Mouse (Mus musculus) lung, embryonic 14.5 days (tissue): ENCODE results near the gene Slc9a5. TPM values are rescaled to one million over a fixed set of nuclear protein-coding genes. Genes with fewer than 3 reads are reported as not detected.
A peak's percentile ranks its signal among the peaks of the same experiment; 100 is the strongest.

Source experiments
- ATAC-seq: fragments of 200-750 bp; cut with Nextera tagmentation; 2 replicates; pipeline ENCODE4 v1.8.0; 2017; ENCODE audit warnings: mild to moderate bottlenecking, moderate TSS enrichment, moderate library complexity; ENCODE audit not compliant: insufficient read depth
- DNase-seq: peaks from one replicate; pipeline ENCODE4 v3.0.0-alpha.2; 2015
- H3K27ac ChIP-seq: fragments of 300-500 bp; sonication (generic); 2 replicates; pipeline ENCODE4 v1.5.1; 2014; ENCODE audit warnings: low read depth, mild to moderate bottlenecking, moderate library complexity
- H3K27me3 ChIP-seq: fragments of 300-500 bp; sonication (generic); 2 replicates; pipeline ENCODE4 v1.6.1; 2014; ENCODE audit warnings: low read length, control low read depth; ENCODE audit not compliant: insufficient read depth
- H3K36me3 ChIP-seq: fragments of 300-500 bp; sonication (generic); 2 replicates; pipeline ENCODE4 v1.6.1; 2014; ENCODE audit warnings: control low read depth; ENCODE audit not compliant: insufficient read depth
- H3K4me1 ChIP-seq: fragments of 300-500 bp; sonication (generic); 2 replicates; pipeline ENCODE4 v1.6.1; 2014; ENCODE audit warnings: antibody characterized with exemption, control low read depth; ENCODE audit not compliant: insufficient read depth
- H3K4me2 ChIP-seq: fragments of 300-500 bp; sonication (generic); 2 replicates; pipeline ENCODE4 v1.6.1; 2014; ENCODE audit warnings: mild to moderate bottlenecking
- H3K4me3 ChIP-seq: fragments of 300-500 bp; sonication (generic); 2 replicates; pipeline ENCODE4 v1.5.1; 2014; ENCODE audit warnings: low read depth, low read length
- H3K9ac ChIP-seq: fragments of 300-500 bp; sonication (generic); 2 replicates; pipeline ENCODE4 v1.6.1; 2014
- H3K9me3 ChIP-seq: fragments of 300-500 bp; sonication (generic); 2 replicates; pipeline ENCODE4 v1.6.1; 2016; ENCODE audit warnings: low read depth, low read length, control low read depth
- CTCF ChIP-seq: IDR thresholded peaks from 2 replicates; pipeline ENCODE4 v1.5.1; 2016; ENCODE audit warnings: antibody characterized with exemption, low read depth
- WGBS: fragments of 180-500 bp; shearing (Covaris S2); extraction: QIAGEN DNeasy Blood & Tissue Kit; methylation state at CpG from one replicate; pipeline ENCODE4 v1.1.7; 2014; 5-methylcytosine and 5-hydroxymethylcytosine counted together
- microRNA counts: library from miRNA; unstranded; fragments of <30 nt; microRNA quantifications from one replicate; lab custom pipeline; 2016
- microRNA-seq: library from miRNA; unstranded; fragments of <30 nt; microRNA quantifications from one replicate; pipeline ENCODE4, GENCODE M21; 2016; ENCODE audit warnings: borderline number of aligned reads
- polyA plus RNA-seq: library from polyadenylated mRNA; unstranded; fragments of >200 nt; fragmentation: Nextera tagmentation; extraction: Ambion mirVana; gene quantifications from 2 replicates; pipeline ENCODE4 v1.2.1, GENCODE M21; 2014

Slc9a5 gene
- polyA plus RNA-seq, 1 experiment from 2014 or later: 10.9 TPM

GRCm38 (mm10) chr8:105406416-105406815 lies 57.8 kb downstream of the Slc9a5 start:
- peaks cover 6% of the 10 kb centered on the region; the same call in 1 of the 2 replicates for H3K4me1 ChIP-seq
- no peaks in the 10 kb centered on the region for H3K36me3 ChIP-seq
- WGBS: 26% methylated on average over 10 of the region's 10 CpGs
- peak; percentile 92 for DNase-seq
- H3K27me3 ChIP-seq: no peaks in the 10 kb centered on the region
- H3K9me3 ChIP-seq: no peaks in the 10 kb centered on the region
- no peak overlapping the region for H3K9ac ChIP-seq
- H3K27ac ChIP-seq: peak overlapping the region; percentile 58
- no peak for TF ChIP-seq CTCF
- H3K4me2 ChIP-seq: 0 out of 2 replicates have a peak overlapping the region, but pooled peaks have one; percentile 7
- no peak overlapping the region for H3K4me3 ChIP-seq
- ATAC-seq: peak; percentile 81

- Histone ChIP-seq H3K9ac (no peak overlapping the region), H3K4me3 (no peak overlapping the region), H3K4me2 (no peak overlapping the region), H3K4me1 (peaks cover 8% of the 10 kb centered on the region), H3K27me3 (peaks cover 7% of the 10 kb centered on the region), H3K27ac (no peak overlapping the region), H3K9me3 (no peaks in the 10 kb centered on the region), H3K36me3 (no peaks in the 10 kb centered on the region)
- TF ChIP-seq CTCF: no peak
- 56% methylated on average over 7 of the region's 7 CpGs for WGBS
- peak; percentile 19 for DNase-seq
- ATAC-seq: no peak
Measured at GRCm38 (mm10) chr8:105408331-105408730, 59.7 kb downstream of the Slc9a5 start.

- Histone ChIP-seq H3K4me3 (no peak overlapping the region), H3K27me3 (peaks cover 20% of the 10 kb centered on the region), H3K36me3 (no peaks in the 10 kb centered on the region), H3K9me3 (no peaks in the 10 kb centered on the region), H3K9ac (no peak overlapping the region), H3K4me2 (no peak overlapping the region), H3K27ac (no peak overlapping the region), H3K4me1 (peaks cover 14% of the 10 kb centered on the region)
- WGBS: 91% methylated on average over 6 of the region's 6 CpGs
- ATAC-seq: no peak
- TF ChIP-seq CTCF: no peak
- DNase-seq: no peak
Measured at GRCm38 (mm10) chr8:105409947-105410346, 61.3 kb downstream of the Slc9a5 start.

GRCm38 (mm10) chr8:105413391-105413790 lies 64.7 kb downstream of the Slc9a5 start, which contains the start of the genes Kctd19 and Lrrc36:
TSS of gene Kctd19 (minus strand) at chr8:105413502.
TSS of gene Lrrc36 (plus strand) at chr8:105413571.
- Histone ChIP-seq H3K4me1 (peaks cover 7% of the 10 kb centered on the region), H3K4me2 (peak within 1 kb of the TSS; percentile 70), H3K9ac (peak within 1 kb of the TSS; percentile 23; the same call in 1 of the 2 replicates), H3K27me3 (peaks cover 25% of the 10 kb centered on the region), H3K27ac (no peak within 1 kb of the TSS), H3K4me3 (peak within 1 kb of the TSS; percentile 35), H3K9me3 (no peaks in the 10 kb centered on the region), H3K36me3 (no peaks in the 10 kb centered on the region)
- TF ChIP-seq CTCF: peak; percentile 52
- ATAC-seq: peak; percentile 73
- peak; percentile 64 for DNase-seq
- under 1% methylated on average over 34 of the region's 34 CpGs for WGBS

GRCm38 (mm10) chr8:105418992-105419391 lies 70.3 kb downstream of the Slc9a5 start:
- WGBS: 60% methylated on average over 2 of the region's 2 CpGs
- no peaks in the 10 kb centered on the region for H3K4me1 ChIP-seq
- peak; percentile 21 for DNase-seq
- no peak overlapping the region for H3K9ac ChIP-seq
- no peak for TF ChIP-seq CTCF
- peak overlapping the region; percentile 60; the same call in 1 of the 2 replicates for H3K27ac ChIP-seq
- H3K36me3 ChIP-seq: no peaks in the 10 kb centered on the region
- no peaks in the 10 kb centered on the region for H3K9me3 ChIP-seq
- no peak for ATAC-seq
- H3K4me2 ChIP-seq: no peak overlapping the region
- H3K4me3 ChIP-seq: no peak overlapping the region
- H3K27me3 ChIP-seq: peaks cover 11% of the 10 kb centered on the region; the same call in 1 of the 2 replicates

MicroRNAs within 50 kb of the gene (microRNA counts, 519-probe panel; counts per million panel counts)
- 2,315 counts per million, percentile 37 among the panel's probes with 10 or more counts for microRNA mmu-miR-328 (lab: Ali Mortazavi, UCI)

Small RNA genes lying within 50 kb of the gene (microRNA-seq; reads per million reads assigned to microRNA genes)
- not detected for gene Gm27320
- gene Mir328: 255 reads per million, percentile 59 among the genes with 10 or more reads in this experiment

Other genes with a start within 250 kb of the Slc9a5 start
- not detected in 2 replicates for gene Ces4a, start 217.0 kb upstream of the Slc9a5 start, polyA plus RNA-seq
- 81.4 and 85.2 TPM in 2 replicates for gene Cbfb, start 178.2 kb upstream of the Slc9a5 start, polyA plus RNA-seq
- gene D230025D16Rik, start 123.7 kb upstream of the Slc9a5 start, polyA plus RNA-seq: 35.4 and 36.1 TPM in 2 replicates
- 17.4 and 21.2 TPM in 2 replicates for gene B3gnt9, start 93.7 kb upstream of the Slc9a5 start, polyA plus RNA-seq
- gene Tradd, start 84.2 kb upstream of the Slc9a5 start, polyA plus RNA-seq: 24.3 and 26.1 TPM in 2 replicates
- gene Fbxl8, start 84.2 kb upstream of the Slc9a5 start, polyA plus RNA-seq: 3.8 and 4.6 TPM in 2 replicates
- gene Hsf4, start 79.0 kb upstream of the Slc9a5 start, polyA plus RNA-seq: 0.33 and 0.34 TPM in 2 replicates
- gene Nol3, start 72.7 kb upstream of the Slc9a5 start, polyA plus RNA-seq: 0.61 and 1.1 TPM in 2 replicates
- 9.0 and 9.5 TPM in 2 replicates for gene 4931428F04Rik, start 59.0 kb upstream of the Slc9a5 start, polyA plus RNA-seq
- gene Exoc3l, start 52.7 kb upstream of the Slc9a5 start, polyA plus RNA-seq: 31.9 and 33.3 TPM in 2 replicates
- gene E2f4, start 51.2 kb upstream of the Slc9a5 start, polyA plus RNA-seq: 102 and 112 TPM in 2 replicates
- 5.2 and 8.0 TPM in 2 replicates for gene Elmo3, start 43.2 kb upstream of the Slc9a5 start, polyA plus RNA-seq
- gene Lrrc29, start 22.6 kb upstream of the Slc9a5 start, polyA plus RNA-seq: 2.7 and 3.1 TPM in 2 replicates
- gene Tmem208, start 22.5 kb upstream of the Slc9a5 start, polyA plus RNA-seq: 108 and 115 TPM in 2 replicates
- 15.8 and 18.8 TPM in 2 replicates for gene Fhod1, start 890 bp upstream of the Slc9a5 start, polyA plus RNA-seq
- 1.8 and 1.9 TPM in 2 replicates for gene Plekhg4, start 24.4 kb downstream of the Slc9a5 start, polyA plus RNA-seq
- gene Kctd19, start 64.7 kb downstream of the Slc9a5 start, polyA plus RNA-seq: 0.12 and 0.32 TPM in 2 replicates
- 0.34 and 0.50 TPM in 2 replicates for gene Lrrc36, start 64.7 kb downstream of the Slc9a5 start, polyA plus RNA-seq
- 41.1 and 42.3 TPM in 2 replicates for gene Tppp3, start 122.7 kb downstream of the Slc9a5 start, polyA plus RNA-seq
- gene Zdhhc1, start 148.1 kb downstream of the Slc9a5 start, polyA plus RNA-seq: 40.0 and 41.9 TPM in 2 replicates
- gene Hsd11b2, start 169.9 kb downstream of the Slc9a5 start, polyA plus RNA-seq: 4.8 and 5.9 TPM in 2 replicates
- gene Atp6v0d1, start 217.2 kb downstream of the Slc9a5 start, polyA plus RNA-seq: 74.6 and 81.0 TPM in 2 replicates